Mouse (Mus musculus): ENCODE data around the gene Scube2. TPM values are rescaled to one million over a fixed set of nuclear protein-coding genes. Genes with fewer than 3 reads are reported as not detected.

Gene Scube2
- polyA plus RNA-seq, 1 experiment from 2014 or later: 5.2 TPM

- no peaks in the 10 kb centered on the region for H3K9me3 ChIP-seq (ENCODE audit: control insufficient read depth, low read length)
- no peaks in the 10 kb centered on the region for H3K36me3 ChIP-seq (ENCODE audit: control insufficient read depth, insufficient read depth, low read length)
- H3K4me3 ChIP-seq (ENCODE audit: low read depth, low read length): peak within 1 kb of the TSS; percentile 69
- 0% methylated on average over 20 of the region's 74 CpGs for WGBS
- H3K27me3 ChIP-seq (replicated peaks; ENCODE audit: control insufficient read depth, insufficient read depth, low read length): no peaks in the 10 kb centered on the region
- DNase-seq (ENCODE audit: low spot score): peak; percentile 86
- peak within 1 kb of the TSS; percentile 67 for H3K4me2 ChIP-seq (ENCODE audit: low read depth, low read length)
- H3K9ac ChIP-seq (ENCODE audit: low read depth, low read length): peak within 1 kb of the TSS; percentile 80
- peak within 1 kb of the TSS; percentile 83 for H3K27ac ChIP-seq (replicated peaks; ENCODE audit: low read depth, low read length)
- ATAC-seq (ENCODE audit: low read depth): peak; percentile 91
- H3K4me1 ChIP-seq (ENCODE audit: control insufficient read depth, insufficient read depth, low read length): peaks cover 16% of the 10 kb centered on the region
These were observed 113.2 kb downstream of the Scube2 start, which contains the start of gene Tmem9b for GRCm38 (mm10) chr7:109752008-109752925. TSS of gene Tmem9b (minus strand) at chr7:109752875.

GRCm38 (mm10) chr7:109751427-109752007 is 114.0 kb downstream of the Scube2 start:
- peaks cover 4% of the 10 kb centered on the region; the same call in 1 of the 2 replicates for H3K36me3 ChIP-seq (ENCODE audit: control insufficient read depth, insufficient read depth, low read length)
- 3% methylated on average over 13 of the region's 13 CpGs for WGBS
- DNase-seq (ENCODE audit: low spot score): no peak
- H3K4me3 ChIP-seq (ENCODE audit: low read depth, low read length): peak overlapping the region; percentile 69
- H3K4me1 ChIP-seq (ENCODE audit: control insufficient read depth, insufficient read depth, low read length): peaks cover 16% of the 10 kb centered on the region
- no peaks in the 10 kb centered on the region for H3K9me3 ChIP-seq (ENCODE audit: control insufficient read depth, low read length)
- H3K4me2 ChIP-seq (ENCODE audit: low read depth, low read length): peak overlapping the region; percentile 67
- peak overlapping the region; percentile 83 for H3K27ac ChIP-seq (replicated peaks; ENCODE audit: low read depth, low read length)
- peak overlapping the region; percentile 80 for H3K9ac ChIP-seq (ENCODE audit: low read depth, low read length)
- ATAC-seq (ENCODE audit: low read depth): no peak
- H3K27me3 ChIP-seq (replicated peaks; ENCODE audit: control insufficient read depth, insufficient read depth, low read length): no peaks in the 10 kb centered on the region

Other genes with a start within 250 kb of the Scube2 start
- gene St5, start 162.1 kb downstream of the Scube2 start, polyA plus RNA-seq (2014; fragmentation: Nextera tagmentation; extraction: Ambion mirVana): 45.7 and 49.2 TPM in 2 replicates
- gene Akip1, start 162.0 kb downstream of the Scube2 start, polyA plus RNA-seq (2014; fragmentation: Nextera tagmentation; extraction: Ambion mirVana): 30.9 and 37.1 TPM in 2 replicates
- 1.1 and 4.6 TPM in 2 replicates for gene BC051019, start 141.8 kb downstream of the Scube2 start, polyA plus RNA-seq (2014; fragmentation: Nextera tagmentation; extraction: Ambion mirVana)
- 0.42 TPM in 1 of 2 replicates, not detected in the other for gene Ascl3, start 134.0 kb downstream of the Scube2 start, polyA plus RNA-seq (2014; fragmentation: Nextera tagmentation; extraction: Ambion mirVana)
- gene Tmem9b, start 112.8 kb downstream of the Scube2 start, polyA plus RNA-seq (2014; fragmentation: Nextera tagmentation; extraction: Ambion mirVana): 71.2 and 73.6 TPM in 2 replicates
- 1.8 and 1.9 TPM in 2 replicates for gene Nrip3, start 83.7 kb downstream of the Scube2 start, polyA plus RNA-seq (2014; fragmentation: Nextera tagmentation; extraction: Ambion mirVana)
- gene Dennd5a, start 94.8 kb upstream of the Scube2 start, polyA plus RNA-seq (2014; fragmentation: Nextera tagmentation; extraction: Ambion mirVana): 53.3 and 58.3 TPM in 2 replicates
- gene Tmem41b, start 121.2 kb upstream of the Scube2 start, polyA plus RNA-seq (2014; fragmentation: Nextera tagmentation; extraction: Ambion mirVana): 67.6 and 70.6 TPM in 2 replicates
- gene Ipo7, start 152.6 kb upstream of the Scube2 start, polyA plus RNA-seq (2014; fragmentation: Nextera tagmentation; extraction: Ambion mirVana): 20.7 and 22.9 TPM in 2 replicates
- 15.7 and 16.3 TPM in 2 replicates for gene Zfp143, start 195.5 kb upstream of the Scube2 start, polyA plus RNA-seq (2014; fragmentation: Nextera tagmentation; extraction: Ambion mirVana)